Comparison of ENCODE assay signal across 2 mouse cellular contexts in genomic region chr11:57475119-57475518, GRCm38 (mm10).
TF ChIP-seq lines count a peak whose summit lies in the region.

No protein-coding gene starts in this region.

TF ChIP-seq in C2C12, 6 proteins besides CTCF, POLR2A, EP300 and RAD21 (continued from another document):
- TF ChIP-seq MAX (IDR thresholded peaks at IDR 0.05): no peak
- no peak for TF ChIP-seq USF1 (IDR thresholded peaks at IDR 0.05; ENCODE audit: low read depth)
- no peak for TF ChIP-seq FOSL1 (IDR thresholded peaks at IDR 0.05; ENCODE audit: insufficient read depth, low read length, poor library complexity, severe bottlenecking)
TF ChIP-seq in C2C12: peak in this region for 0.

TF ChIP-seq in MEL, 35 proteins besides CTCF, POLR2A, EP300 and RAD21 (continued from another document):
- TF ChIP-seq UBTF (IDR thresholded peaks at IDR 0.05; ENCODE audit: borderline replicate concordance, insufficient read depth, low read depth, low read length) (no peak), ZC3H11A (IDR thresholded peaks at IDR 0.05; ENCODE audit: low read depth, low read length) (peak; percentile 68)
